Mouse (Mus musculus) kidney, embryonic 14.5 days (tissue): ENCODE results near the gene Cd47. TPM values are rescaled to one million over a fixed set of nuclear protein-coding genes. Genes with fewer than 3 reads are reported as not detected.

Experiments used
- ATAC-seq: fragments of 200-750 bp; cut with Nextera tagmentation; 2 replicates; pipeline ENCODE4 v1.8.0; 2017; ENCODE audit warnings: moderate number of reproducible peaks, mild to moderate bottlenecking, moderate TSS enrichment, moderate library complexity; ENCODE audit not compliant: low FRiP score, low TSS enrichment
- H3K27ac ChIP-seq: fragments of 300-500 bp; sonication (generic); 2 replicates; pipeline ENCODE4 v1.5.1; 2014; ENCODE audit warnings: low read depth, mild to moderate bottlenecking, low read length, moderate library complexity, mixed read lengths
- H3K27me3 ChIP-seq: fragments of 300-500 bp; sonication (generic); 2 replicates; pipeline ENCODE4 v1.6.1; 2014; ENCODE audit warnings: mild to moderate bottlenecking, low read length; ENCODE audit not compliant: control insufficient read depth, insufficient read depth
- H3K36me3 ChIP-seq: fragments of 300-500 bp; sonication (generic); 2 replicates; pipeline ENCODE4 v1.6.1; 2014; ENCODE audit warnings: low read length, mixed read lengths; ENCODE audit not compliant: control insufficient read depth, insufficient read depth
- H3K4me1 ChIP-seq: fragments of 300-500 bp; sonication (generic); 2 replicates; pipeline ENCODE4 v1.6.1; 2014; ENCODE audit warnings: low read length, mixed read lengths; ENCODE audit not compliant: control insufficient read depth, insufficient read depth
- H3K4me2 ChIP-seq: fragments of 300-500 bp; sonication (generic); replicated peaks from 2 replicates; pipeline ENCODE4 v1.6.1; 2014; ENCODE audit warnings: low read depth, mild to moderate bottlenecking, low read length
- H3K4me3 ChIP-seq: fragments of 300-500 bp; sonication (generic); 2 replicates; pipeline ENCODE4 v1.5.1; 2014; ENCODE audit warnings: mild to moderate bottlenecking, low read length
- H3K9ac ChIP-seq: fragments of 300-500 bp; sonication (generic); 2 replicates; pipeline ENCODE4 v1.6.1; 2014; ENCODE audit warnings: low read depth, mild to moderate bottlenecking, low read length, moderate library complexity
- H3K9me3 ChIP-seq: fragments of 300-500 bp; sonication (generic); 2 replicates; pipeline ENCODE4 v1.6.1; 2016; ENCODE audit warnings: low read length; ENCODE audit not compliant: control insufficient read depth
- WGBS: fragments of 180-500 bp; shearing (Covaris S2); extraction: QIAGEN DNeasy Blood & Tissue Kit; methylation state at CpG from one replicate; pipeline ENCODE4 v1.1.7; 2014; 5-methylcytosine and 5-hydroxymethylcytosine counted together
- polyA plus RNA-seq: library from polyadenylated mRNA; unstranded; fragments of >200 nt; fragmentation: Nextera tagmentation; extraction: Ambion mirVana; gene quantifications from 2 replicates; pipeline ENCODE4 v1.2.1, GENCODE M21; 2014

Cd47 gene
- polyA plus RNA-seq, 1 experiment from 2014 or later: 82.9 TPM

DNA sequence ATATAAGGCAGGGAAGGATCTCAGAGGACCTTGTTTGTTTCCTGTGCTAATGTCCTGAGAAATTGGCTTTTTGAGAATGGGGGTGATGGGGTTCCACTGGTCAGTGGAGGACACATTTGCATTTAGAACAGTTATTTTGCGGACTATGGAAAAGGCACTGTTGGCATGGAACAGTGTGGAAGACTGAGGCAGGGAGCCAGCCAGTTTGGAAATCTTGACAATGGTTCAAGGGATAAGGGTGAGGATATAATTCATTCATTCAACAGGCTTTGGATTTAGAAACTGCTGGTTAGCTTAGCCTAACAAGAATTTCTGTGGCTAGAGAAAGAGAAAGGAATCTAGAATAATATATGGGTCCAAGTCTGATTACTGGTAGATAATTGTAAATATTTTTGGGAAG, 61.7 kb downstream of the Cd47 start:
- Histone ChIP-seq H3K4me3 (no peak overlapping the region), H3K27ac (no peak overlapping the region), H3K4me1 (peaks cover 10% of the 10 kb centered on the region; the same call in 1 of the 2 replicates), H3K9me3 (no peaks in the 10 kb centered on the region), H3K9ac (no peak overlapping the region), H3K4me2 (no peak overlapping the region), H3K36me3 (no peaks in the 10 kb centered on the region), H3K27me3 (no peaks in the 10 kb centered on the region)
- 93% methylated on average over 1 of the region's 1 CpGs for WGBS
- no peak for ATAC-seq

DNA sequence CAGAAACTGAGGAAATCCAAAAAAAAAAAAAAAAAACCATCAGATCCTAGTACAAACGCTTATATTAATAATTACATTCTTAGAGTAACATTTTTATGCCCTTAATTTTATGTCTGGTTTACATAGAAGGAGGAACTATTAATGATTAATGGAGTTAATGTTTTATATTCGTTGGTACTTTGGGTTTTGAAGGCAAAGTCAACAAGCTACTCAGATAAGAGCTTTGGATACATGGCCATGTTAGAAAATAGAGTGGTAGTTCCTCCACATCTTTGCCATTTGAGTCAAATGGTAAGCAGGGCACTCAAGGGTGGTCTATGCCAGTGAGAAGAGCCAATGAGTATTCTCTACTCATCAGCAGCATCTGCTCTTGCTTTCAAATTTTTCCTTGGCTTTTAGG, 66.3 kb downstream of the Cd47 start:
- Histone ChIP-seq H3K4me2 (no peak overlapping the region), H3K36me3 (peaks cover 9% of the 10 kb centered on the region; the same call in 1 of the 2 replicates), H3K9me3 (no peaks in the 10 kb centered on the region), H3K27ac (no peak overlapping the region), H3K27me3 (no peaks in the 10 kb centered on the region), H3K4me1 (no peaks in the 10 kb centered on the region), H3K9ac (no peak overlapping the region), H3K4me3 (no peak overlapping the region)
- 67% methylated on average over 2 of the region's 2 CpGs for WGBS
- ATAC-seq: no peak

DNA sequence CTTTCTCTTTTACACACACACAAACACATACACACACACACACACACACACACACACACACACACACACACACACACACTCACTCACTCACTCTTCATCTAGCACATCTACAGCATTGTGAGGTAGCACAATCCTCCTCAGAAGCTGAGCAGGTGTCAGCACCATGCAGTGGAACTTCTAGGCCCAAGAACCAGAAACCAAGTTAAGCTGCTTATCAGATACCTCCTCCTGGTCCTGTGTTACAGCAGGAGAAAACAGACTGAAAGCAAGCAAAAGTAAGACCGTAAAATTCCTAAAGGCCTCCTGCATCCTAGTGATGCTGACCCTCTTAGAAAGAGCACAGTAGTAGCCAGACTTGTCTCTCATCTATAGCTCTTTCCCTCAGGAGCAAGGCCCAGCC, 67.9 kb downstream of the Cd47 start:
- no peak overlapping the region for H3K4me3 ChIP-seq
- WGBS: 95% methylated on average over 1 of the region's 1 CpGs
- ATAC-seq: no peak
- no peaks in the 10 kb centered on the region for H3K27me3 ChIP-seq
- peaks cover 9% of the 10 kb centered on the region; the same call in 1 of the 2 replicates for H3K36me3 ChIP-seq
- H3K9me3 ChIP-seq: no peaks in the 10 kb centered on the region
- H3K9ac ChIP-seq: no peak overlapping the region
- no peak overlapping the region for H3K4me2 ChIP-seq
- H3K27ac ChIP-seq: no peak overlapping the region
- no peaks in the 10 kb centered on the region for H3K4me1 ChIP-seq

DNA sequence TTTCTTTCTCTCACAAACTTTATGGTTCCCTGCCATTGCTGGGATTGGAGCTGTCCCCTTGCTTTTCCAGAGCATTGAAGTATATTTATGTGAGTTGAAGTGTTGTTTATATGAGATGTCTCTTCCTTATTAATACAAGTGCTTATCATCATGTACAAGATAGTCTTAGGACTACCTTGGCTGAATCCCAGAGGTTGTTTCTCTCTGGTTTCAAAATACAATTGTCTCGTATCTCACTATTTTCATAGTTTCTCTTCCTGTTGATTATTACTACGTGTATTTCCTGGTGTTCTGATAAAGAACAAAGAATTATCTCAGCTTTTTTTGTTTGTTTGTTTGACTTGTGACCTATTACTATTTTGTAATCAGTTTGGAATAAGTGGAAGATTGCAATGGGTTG, 73.6 kb downstream of the Cd47 start:
- no peaks in the 10 kb centered on the region for H3K4me1 ChIP-seq
- no peaks in the 10 kb centered on the region; the same call in 1 of the 2 replicates for H3K36me3 ChIP-seq
- 92% methylated on average over 2 of the region's 2 CpGs for WGBS
- H3K9ac ChIP-seq: no peak overlapping the region
- no peak overlapping the region for H3K27ac ChIP-seq
- no peak for ATAC-seq
- no peak overlapping the region for H3K4me2 ChIP-seq
- H3K27me3 ChIP-seq: no peaks in the 10 kb centered on the region
- no peaks in the 10 kb centered on the region for H3K9me3 ChIP-seq
- no peak overlapping the region for H3K4me3 ChIP-seq

DNA sequence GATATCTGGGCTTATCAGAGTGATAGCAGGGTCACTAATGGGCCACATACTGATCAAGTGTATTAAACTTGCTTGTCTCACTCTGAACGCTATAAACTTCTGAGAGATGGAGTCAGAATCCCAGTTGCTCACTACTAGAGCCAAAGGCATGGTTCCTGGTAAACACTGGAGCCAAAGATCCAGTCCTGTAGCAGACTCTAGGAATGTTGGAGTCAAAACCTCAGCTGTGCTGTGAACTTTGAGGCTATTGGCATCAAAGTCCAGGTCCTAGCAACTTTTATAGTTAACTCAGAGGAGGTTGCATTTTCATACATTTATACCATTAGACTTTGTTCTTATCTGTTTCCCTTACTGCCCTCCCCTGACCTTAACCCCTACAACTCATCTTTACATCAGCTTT, 74.2 kb downstream of the Cd47 start:
- no peak overlapping the region for H3K9ac ChIP-seq
- H3K9me3 ChIP-seq: no peaks in the 10 kb centered on the region
- no peak for ATAC-seq
- no peak overlapping the region for H3K4me3 ChIP-seq
- H3K36me3 ChIP-seq: no peaks in the 10 kb centered on the region
- no peak overlapping the region for H3K4me2 ChIP-seq
- H3K4me1 ChIP-seq: no peaks in the 10 kb centered on the region
- no peaks in the 10 kb centered on the region for H3K27me3 ChIP-seq
- WGBS: 80% methylated on average over 1 of the region's 1 CpGs
- no peak overlapping the region for H3K27ac ChIP-seq

DNA sequence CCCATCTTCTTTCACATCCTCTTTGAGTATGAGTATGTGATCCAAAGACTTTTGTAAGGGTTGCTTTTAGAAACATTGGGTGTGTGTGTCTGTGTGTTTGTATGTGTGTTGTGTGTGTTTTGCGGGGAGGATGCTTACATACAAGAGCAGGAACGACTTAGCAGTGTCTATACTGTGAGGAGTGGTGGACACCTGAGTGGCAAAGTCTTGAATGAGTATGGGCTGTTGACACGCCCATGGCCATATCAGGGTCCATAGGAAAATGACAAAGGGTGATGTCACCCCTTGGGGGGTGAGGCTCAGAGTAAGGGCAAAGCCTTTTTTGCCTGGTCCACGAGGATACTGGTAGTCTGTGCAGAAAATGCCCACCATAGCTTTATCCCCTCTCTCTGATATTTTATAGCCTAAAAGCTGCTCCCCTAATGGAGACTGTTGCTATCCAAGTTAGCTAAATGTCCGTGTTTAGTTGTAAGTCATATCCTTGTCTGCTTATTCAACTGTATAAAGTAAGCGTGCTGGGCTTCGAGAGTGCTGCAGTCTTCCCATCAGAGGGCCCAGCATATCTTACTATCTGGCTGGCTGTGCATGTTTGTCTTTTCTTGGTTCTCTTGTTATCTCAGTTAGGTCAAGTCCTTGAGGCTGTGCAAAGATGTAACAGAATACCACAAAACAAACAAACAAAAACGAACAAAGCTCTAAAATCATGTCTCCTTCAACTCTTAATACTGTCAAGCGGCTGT, 76.1 kb downstream of the Cd47 start:
- Histone ChIP-seq H3K27ac (no peak overlapping the region), H3K9ac (no peak overlapping the region), H3K4me2 (no peak overlapping the region), H3K4me3 (no peak overlapping the region), H3K27me3 (no peaks in the 10 kb centered on the region), H3K9me3 (no peaks in the 10 kb centered on the region), H3K4me1 (no peaks in the 10 kb centered on the region), H3K36me3 (no peaks in the 10 kb centered on the region)
- 65% methylated on average over 9 of the region's 9 CpGs for WGBS
- ATAC-seq: no peak

DNA sequence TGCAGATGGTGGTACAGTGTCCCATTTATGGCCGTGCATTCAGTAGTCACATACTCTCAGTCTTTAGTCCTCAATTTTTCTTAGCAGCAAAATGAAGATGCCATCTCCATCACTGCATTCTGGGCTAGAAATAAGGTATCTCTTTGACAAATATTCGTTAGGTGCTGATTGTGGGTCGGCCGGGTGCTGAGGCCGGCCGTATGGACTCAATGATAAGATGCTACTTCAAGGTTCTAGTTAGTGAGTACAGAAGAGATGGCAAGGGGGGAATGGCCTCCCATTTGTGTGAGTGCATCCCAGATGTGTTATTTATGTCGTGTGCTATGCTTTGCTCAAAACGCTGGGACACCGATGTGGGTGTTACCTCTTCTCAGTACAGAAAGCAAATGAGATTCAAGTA, 76.9 kb downstream of the Cd47 start:
- Histone ChIP-seq H3K4me1 (no peaks in the 10 kb centered on the region), H3K4me3 (no peak overlapping the region), H3K4me2 (no peak overlapping the region), H3K9ac (no peak overlapping the region), H3K27ac (no peak overlapping the region), H3K9me3 (no peaks in the 10 kb centered on the region), H3K36me3 (no peaks in the 10 kb centered on the region), H3K27me3 (no peaks in the 10 kb centered on the region)
- ATAC-seq: no peak
- 95% methylated on average over 9 of the region's 9 CpGs for WGBS

DNA sequence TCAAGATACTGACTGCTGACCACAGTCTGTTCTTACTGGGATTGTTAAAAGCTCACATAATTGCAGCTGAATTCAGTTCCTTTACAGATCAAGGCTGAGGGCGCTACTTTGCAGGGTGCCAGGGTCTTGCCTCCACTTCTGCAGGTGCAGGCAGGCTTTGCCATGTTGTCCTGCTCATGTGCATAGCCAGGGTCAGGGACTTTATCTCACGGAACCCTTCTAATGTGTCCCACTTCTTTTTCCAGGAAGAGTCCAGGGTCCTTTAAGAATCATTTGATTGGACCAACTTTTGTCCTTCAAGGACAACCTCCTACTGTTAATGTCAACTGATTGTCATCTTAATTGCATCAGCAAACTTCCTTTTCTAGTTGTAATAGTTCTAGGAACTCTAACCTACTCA, 77.7 kb downstream of the Cd47 start:
- Histone ChIP-seq H3K9me3 (no peaks in the 10 kb centered on the region), H3K36me3 (no peaks in the 10 kb centered on the region), H3K4me3 (no peak overlapping the region), H3K9ac (no peak overlapping the region), H3K27ac (no peak overlapping the region), H3K4me2 (no peak overlapping the region), H3K4me1 (no peaks in the 10 kb centered on the region), H3K27me3 (no peaks in the 10 kb centered on the region)
- no peak for ATAC-seq
- 83% methylated on average over 2 of the region's 2 CpGs for WGBS

DNA sequence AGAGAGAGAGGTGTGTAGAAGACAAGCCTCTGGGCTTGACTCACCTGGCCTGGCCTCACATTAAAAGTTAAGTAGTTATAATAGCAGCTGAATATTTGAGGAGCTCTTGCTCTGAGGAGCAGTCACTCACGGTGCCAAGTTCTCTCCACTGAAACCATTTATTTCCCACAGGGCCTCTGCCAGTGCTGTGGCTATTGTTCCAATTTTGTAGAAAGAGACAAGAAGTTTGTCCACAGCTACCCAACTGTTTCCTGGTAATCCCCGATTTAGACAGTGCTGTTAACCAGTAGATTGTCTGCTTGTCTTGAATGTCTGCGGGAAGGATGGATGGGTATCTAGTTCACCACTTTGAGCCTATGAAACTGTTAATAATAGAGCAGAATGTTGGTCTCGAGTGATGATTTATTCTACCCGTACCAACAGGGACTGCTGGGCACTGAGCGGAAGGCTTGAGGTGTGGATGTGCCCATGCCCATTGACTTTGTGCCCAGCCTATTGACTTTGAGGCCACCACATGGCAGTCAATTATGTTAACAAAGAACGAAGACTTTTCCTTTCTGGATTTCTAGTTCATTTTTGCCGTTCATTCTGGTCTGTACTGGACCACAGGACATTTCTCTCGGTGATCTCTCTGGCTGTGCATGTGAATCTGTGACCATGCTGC, 86.2 kb downstream of the Cd47 start:
- ATAC-seq: no peak
- H3K4me1 ChIP-seq: no peaks in the 10 kb centered on the region
- H3K9me3 ChIP-seq: no peaks in the 10 kb centered on the region
- H3K27me3 ChIP-seq: no peaks in the 10 kb centered on the region
- H3K4me3 ChIP-seq: no peak overlapping the region
- WGBS: 95% methylated on average over 9 of the region's 9 CpGs
- H3K36me3 ChIP-seq: peaks cover 7% of the 10 kb centered on the region
- no peak overlapping the region for H3K27ac ChIP-seq
- no peak overlapping the region for H3K4me2 ChIP-seq
- H3K9ac ChIP-seq: no peak overlapping the region
